Mouse (Mus musculus) ES-E14 (cell line): ENCODE data around the gene Parp3.

Experiments
- HCFC1 ChIP-seq: IDR thresholded peaks from 2 replicates; pipeline ENCODE4 v1.6.1; 2012; ENCODE audit warnings: low read length, inconsistent platforms, borderline replicate concordance; ENCODE audit not compliant: insufficient read depth
- MAFK ChIP-seq: IDR thresholded peaks from 2 replicates; pipeline ENCODE4 v1.6.1; 2014; ENCODE audit warnings: mild to moderate bottlenecking, low read depth, low read length, inconsistent platforms; ENCODE audit not compliant: insufficient read depth
- ZC3H11A ChIP-seq: IDR thresholded peaks from 2 replicates; pipeline ENCODE4 v1.6.1; 2012; ENCODE audit warnings: low read depth, mild to moderate bottlenecking, inconsistent platforms, low read length, borderline replicate concordance

DNA sequence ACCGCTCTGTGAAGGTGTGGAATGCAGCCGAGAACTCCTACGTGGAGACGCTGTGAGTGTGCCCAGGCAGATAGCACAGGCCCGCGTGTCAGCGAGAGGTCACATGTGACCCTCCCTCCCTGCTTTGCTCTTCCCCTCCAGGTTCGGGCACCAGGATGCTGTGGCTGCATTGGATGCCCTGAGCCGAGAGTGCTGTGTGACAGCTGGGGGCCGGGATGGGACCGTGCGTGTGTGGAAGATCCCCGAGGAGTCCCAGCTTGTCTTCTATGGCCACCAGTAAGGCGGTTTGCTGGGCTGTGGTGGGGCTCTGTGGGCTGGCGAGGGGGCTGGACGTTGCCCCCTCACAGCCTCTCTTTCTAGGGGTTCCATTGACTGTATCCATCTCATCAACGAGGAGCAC is 6.9 kb upstream of the Parp3 start:
- TF ChIP-seq ZC3H11A, result no peak
- no peak for TF ChIP-seq MAFK
- TF ChIP-seq HCFC1, result no peak
